Mouse (Mus musculus) cerebellum, adult (tissue): Measurements from ENCODE around the gene Fbxl13.
A peak's percentile ranks its signal among the peaks of the same experiment; 100 is the strongest.

ENCODE experiments used
- ATAC-seq: cut with Nextera tagmentation; 2 replicates; pipeline ENCODE4 v1.9.2; 2017; ENCODE audit warnings: mild to moderate bottlenecking, moderate library complexity, mixed read lengths; ENCODE audit not compliant: insufficient number of reproducible peaks, low FRiP score, low TSS enrichment

Gene Fbxl13

GRCm38 (mm10) chr5:21491469-21491868 lies 154.0 kb downstream of the Fbxl13 start:
- no peak for ATAC-seq

GRCm38 (mm10) chr5:21489135-21489534 lies 156.3 kb downstream of the Fbxl13 start:
- ATAC-seq, result no peak

- ATAC-seq, result no peak
Observed at GRCm38 (mm10) chr5:21488506-21488905, 156.9 kb downstream of the Fbxl13 start.

GRCm38 (mm10) chr5:21487716-21488115 lies 157.7 kb downstream of the Fbxl13 start:
- ATAC-seq, result peak; percentile 76

DNA sequence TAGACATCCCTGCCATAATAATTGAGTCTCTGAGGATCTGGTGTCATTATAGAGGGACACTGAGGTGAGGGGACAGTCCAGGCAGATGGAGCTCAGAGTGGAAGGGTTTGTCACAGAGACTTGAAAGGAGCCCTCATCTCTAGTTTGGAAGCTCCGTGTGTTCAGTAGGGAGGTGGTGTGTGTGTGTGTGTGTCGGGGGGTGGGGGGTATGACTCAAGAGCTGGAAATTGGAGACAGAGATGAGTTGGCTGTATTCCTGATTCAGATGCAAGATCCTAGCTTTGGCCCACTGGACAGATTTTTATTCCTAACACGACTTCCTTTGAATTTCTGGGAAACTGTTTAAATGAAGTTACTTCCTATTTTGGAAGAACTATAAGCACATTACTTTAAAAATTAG lies 158.1 kb downstream of the Fbxl13 start:
- no peak for ATAC-seq

- ATAC-seq, result no peak
Observed at GRCm38 (mm10) chr5:21486798-21487197, 158.6 kb downstream of the Fbxl13 start.

- no peak for ATAC-seq
Observed at GRCm38 (mm10) chr5:21485197-21485829, 160.1 kb downstream of the Fbxl13 start.

- ATAC-seq, result no peak
Observed at GRCm38 (mm10) chr5:21483275-21483674, 162.2 kb downstream of the Fbxl13 start.

DNA sequence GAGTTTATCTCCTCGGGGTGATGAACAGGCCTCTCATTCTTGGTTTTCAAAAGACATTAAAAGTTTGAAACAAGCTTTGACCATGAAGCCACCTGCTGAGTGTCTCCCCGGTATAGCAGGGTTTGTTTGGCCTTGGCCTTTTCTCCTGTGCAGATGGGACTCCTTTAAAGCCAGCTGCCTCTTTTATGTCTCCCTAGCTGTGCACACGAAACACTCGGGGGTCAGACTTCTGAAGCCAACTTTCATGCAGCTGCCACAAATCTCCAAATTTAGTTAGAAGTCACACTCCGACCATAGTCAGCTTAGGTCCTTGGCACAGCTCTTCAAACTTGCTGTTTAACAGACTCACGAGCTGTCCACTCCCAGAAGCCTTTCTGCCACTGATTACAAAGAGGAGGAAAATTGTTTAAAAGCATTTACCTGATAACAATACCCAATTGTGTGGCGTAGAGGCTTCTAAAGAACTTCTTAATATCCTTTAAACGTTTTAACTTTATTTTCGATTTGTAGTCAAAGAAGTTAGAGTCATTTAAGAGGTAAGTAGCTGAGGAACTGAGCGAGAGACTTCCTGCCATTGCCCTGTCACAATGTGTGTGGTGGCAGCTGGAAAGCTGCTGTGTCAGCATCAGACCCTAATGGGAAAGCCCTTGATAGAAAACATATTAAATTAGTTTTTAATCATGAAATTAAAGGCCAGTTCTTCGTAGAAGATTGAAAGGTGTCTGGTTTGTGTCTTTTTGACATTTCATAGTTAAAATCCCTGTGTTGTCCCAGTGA lies 162.8 kb downstream of the Fbxl13 start:
- no peak for ATAC-seq

- no peak for ATAC-seq
Observed at GRCm38 (mm10) chr5:21481521-21481920, 163.9 kb downstream of the Fbxl13 start.

DNA sequence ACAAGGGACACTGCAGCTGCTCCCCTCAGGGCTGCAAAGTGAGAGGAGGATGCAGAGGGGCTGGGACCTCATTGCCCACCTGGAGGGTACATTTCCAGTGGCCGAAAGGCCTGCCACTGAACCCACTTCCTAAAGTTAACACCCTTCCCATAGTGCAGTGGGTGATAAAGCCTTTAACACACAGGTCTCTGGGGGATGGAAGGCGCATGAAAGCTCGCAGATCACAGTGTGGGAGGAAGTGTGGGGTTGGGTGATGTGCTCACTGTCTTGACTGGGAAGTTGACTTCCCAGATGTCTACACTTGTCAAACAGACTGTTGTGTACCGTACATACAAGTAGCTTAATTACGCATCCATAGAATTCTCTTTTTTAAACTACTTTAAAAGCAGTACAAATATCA lies 165.7 kb downstream of the Fbxl13 start:
- ATAC-seq, result no peak

DNA sequence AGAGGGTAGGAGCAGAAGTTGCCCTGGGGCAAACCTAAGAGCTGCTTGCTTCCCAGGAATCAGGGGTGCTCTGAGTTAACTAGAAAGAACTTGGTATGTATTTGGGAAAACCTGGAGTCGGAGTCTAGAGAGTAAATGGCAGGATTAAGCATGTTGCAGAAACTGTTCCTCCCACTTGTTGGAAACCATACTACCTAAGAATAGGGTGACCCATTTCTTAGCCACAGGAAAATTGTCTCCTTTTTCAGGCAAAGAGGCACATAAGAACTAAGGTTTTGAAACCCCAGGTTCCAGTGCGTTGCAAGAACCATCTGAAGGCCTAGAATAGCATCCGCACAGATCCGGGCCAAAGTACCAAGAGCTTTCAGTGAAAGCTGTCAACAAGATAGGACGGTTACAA lies 167.0 kb downstream of the Fbxl13 start:
- ATAC-seq, result no peak

- ATAC-seq, result no peak
Observed at GRCm38 (mm10) chr5:21468100-21468499, 177.3 kb downstream of the Fbxl13 start.

DNA sequence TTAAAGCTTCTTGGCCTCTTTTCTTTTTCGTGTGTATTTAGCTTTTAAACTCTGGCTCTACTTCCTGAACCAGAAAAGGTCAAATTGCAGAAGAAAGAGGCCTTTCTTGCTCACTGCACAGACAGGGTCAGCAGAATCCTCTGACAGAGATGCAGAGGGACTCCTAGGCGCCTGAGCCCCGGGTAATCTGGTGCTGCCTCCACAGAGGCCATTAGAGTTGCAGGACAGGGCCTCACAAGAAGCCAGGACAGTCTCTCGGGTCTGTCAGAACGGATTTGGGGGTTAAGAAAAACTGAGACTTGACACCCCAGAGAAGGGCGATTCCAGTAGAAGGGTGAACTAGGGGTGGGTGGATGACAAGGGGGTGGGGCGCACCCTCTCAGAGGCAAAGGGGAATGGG lies 178.0 kb downstream of the Fbxl13 start:
- no peak for ATAC-seq

- no peak for ATAC-seq
Observed at GRCm38 (mm10) chr5:21440833-21441530, 204.5 kb downstream of the Fbxl13 start.

GRCm38 (mm10) chr5:21439446-21440110 lies 205.9 kb downstream of the Fbxl13 start:
- no peak for ATAC-seq

DNA sequence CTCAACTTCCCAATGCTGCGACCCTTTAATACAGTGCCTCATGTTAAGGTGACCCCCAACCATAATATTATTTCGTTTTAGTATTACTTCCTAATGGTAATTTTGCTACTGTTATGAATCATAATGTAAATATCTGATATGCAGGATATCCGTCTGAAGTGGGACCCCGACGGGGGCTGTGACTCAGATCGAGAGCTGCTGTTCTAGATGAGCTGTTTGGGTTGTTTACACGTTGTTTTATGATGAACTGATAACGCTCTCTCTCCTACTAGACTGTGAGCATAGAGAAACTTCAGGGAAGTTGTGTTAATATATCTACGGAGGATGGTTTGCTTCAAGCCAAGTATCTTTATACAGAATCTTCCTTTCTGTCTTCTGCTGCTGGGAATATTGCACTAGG lies 207.0 kb downstream of the Fbxl13 start:
- no peak for ATAC-seq

DNA sequence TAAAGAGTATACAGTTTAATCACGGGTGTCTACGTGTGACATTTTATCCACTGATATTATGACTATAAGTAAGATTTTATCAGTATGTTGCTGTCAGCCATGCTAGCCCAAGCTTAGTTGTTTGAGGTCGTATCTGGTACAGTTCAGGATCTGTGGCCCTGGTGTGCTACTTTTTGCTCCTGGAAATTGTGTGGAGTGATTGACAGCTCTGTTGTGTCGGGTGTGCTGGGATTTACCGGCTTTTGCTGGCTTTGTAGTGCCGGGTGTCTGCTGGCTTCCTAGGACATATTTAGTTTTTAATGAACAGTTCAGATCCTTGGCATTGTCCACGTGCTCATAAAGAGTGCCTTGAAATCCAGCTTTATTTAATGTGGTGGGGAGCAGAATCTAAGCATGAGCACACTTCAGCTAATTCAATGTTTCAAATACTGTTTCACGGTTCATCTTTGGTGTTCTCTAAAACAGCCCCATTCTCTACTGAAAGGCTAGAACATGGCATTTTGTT lies 208.9 kb downstream of the Fbxl13 start:
- no peak for ATAC-seq

DNA sequence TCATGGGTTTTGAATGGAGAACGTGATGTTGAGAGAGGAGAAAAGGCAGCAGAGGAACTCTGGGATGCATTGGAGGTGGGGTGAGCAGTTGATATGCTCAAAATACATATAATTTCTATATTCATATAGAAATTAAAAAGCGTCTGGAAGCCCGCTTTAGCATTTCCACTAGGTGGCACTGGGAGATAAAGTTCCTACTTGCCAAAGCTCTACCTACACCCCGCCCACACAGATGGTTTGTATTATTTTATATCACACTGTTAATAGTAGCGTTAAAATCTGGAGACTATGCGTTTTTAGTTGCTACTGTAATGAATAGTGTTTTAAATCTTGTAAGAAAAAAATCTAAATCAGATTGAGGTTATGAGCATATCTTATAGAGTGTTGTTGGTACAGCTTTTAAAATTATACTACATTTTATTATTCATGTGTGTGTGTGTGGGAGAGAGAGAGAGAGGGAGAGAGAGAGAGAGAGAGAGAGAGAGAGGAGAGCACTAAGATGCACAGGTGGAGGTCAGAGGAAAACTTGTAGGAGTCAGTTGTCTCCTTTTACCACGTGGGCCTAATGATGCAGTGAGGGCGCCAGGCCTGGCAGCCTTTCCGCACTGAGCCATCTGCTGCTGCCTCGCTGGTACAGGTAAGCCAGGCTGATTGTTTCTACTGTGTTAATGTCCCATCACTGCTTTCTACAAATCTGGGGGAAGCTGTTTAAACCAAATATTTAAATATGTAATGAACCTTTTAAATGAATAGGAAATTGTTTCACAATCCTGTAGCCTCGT lies 211.1 kb downstream of the Fbxl13 start:
- ATAC-seq, result peak; percentile 95
